Mouse (Mus musculus) R1 (cell line): Measurements from ENCODE around the gene Rilpl1.
"Not testable (repeated sequence)": the region's sequence is repeated elsewhere in the genome, so short reads cannot be mapped to it uniquely, and the experiment has no call there.

Experiments
- DNase-seq: peaks from one replicate; pipeline ENCODE4 v3.0.0-alpha.2; 2018; ENCODE audit warnings: low read depth, low spot score

Gene Rilpl1

GRCm38 (mm10) chr5:124529697-124530096 lies 1.5 kb downstream of the Rilpl1 start:
- DNase-seq: no peak

- no peak for DNase-seq
These were observed 2.0 kb downstream of the Rilpl1 start for GRCm38 (mm10) chr5:124529191-124529651.

GRCm38 (mm10) chr5:124528791-124529190 lies 2.4 kb downstream of the Rilpl1 start:
- DNase-seq: no peak

GRCm38 (mm10) chr5:124528351-124528750 lies 2.8 kb downstream of the Rilpl1 start:
- DNase-seq: no peak

GRCm38 (mm10) chr5:124524943-124525342 lies 6.2 kb downstream of the Rilpl1 start:
- DNase-seq: no peak

GRCm38 (mm10) chr5:124523032-124523431 lies 8.2 kb downstream of the Rilpl1 start:
- peak; percentile 63 for DNase-seq

- DNase-seq: no peak
These were observed 9.6 kb downstream of the Rilpl1 start for GRCm38 (mm10) chr5:124521588-124521987.

GRCm38 (mm10) chr5:124518648-124519047 lies 12.5 kb downstream of the Rilpl1 start:
- DNase-seq: no peak

GRCm38 (mm10) chr5:124515789-124516188 lies 15.4 kb downstream of the Rilpl1 start:
- no peak for DNase-seq

GRCm38 (mm10) chr5:124510536-124511050 lies 20.6 kb downstream of the Rilpl1 start:
- peak; percentile 62 for DNase-seq

- peak; percentile 73 for DNase-seq
These were observed 21.4 kb downstream of the Rilpl1 start for GRCm38 (mm10) chr5:124509742-124510237.

GRCm38 (mm10) chr5:124509200-124509599 lies 22.0 kb downstream of the Rilpl1 start:
- DNase-seq: no peak

- DNase-seq: no peak
These were observed 24.3 kb downstream of the Rilpl1 start for GRCm38 (mm10) chr5:124506731-124507359.

GRCm38 (mm10) chr5:124505235-124505634 lies 26.0 kb downstream of the Rilpl1 start:
- peak; percentile 56 for DNase-seq

GRCm38 (mm10) chr5:124503742-124504141 lies 27.4 kb downstream of the Rilpl1 start:
- DNase-seq: peak; percentile 54

GRCm38 (mm10) chr5:124501541-124501940 lies 29.6 kb downstream of the Rilpl1 start:
- no peak for DNase-seq

GRCm38 (mm10) chr5:124500573-124500972 lies 30.6 kb downstream of the Rilpl1 start:
- DNase-seq: peak; percentile 79

- not testable (repeated sequence) for DNase-seq
These were observed 31.2 kb downstream of the Rilpl1 start for GRCm38 (mm10) chr5:124500037-124500436.

- peak; percentile 50 for DNase-seq
These were observed 32.2 kb downstream of the Rilpl1 start for GRCm38 (mm10) chr5:124499001-124499400.

GRCm38 (mm10) chr5:124498221-124498876 lies 32.8 kb downstream of the Rilpl1 start:
- DNase-seq: no peak

GRCm38 (mm10) chr5:124496614-124497514 lies 34.3 kb downstream of the Rilpl1 start:
- DNase-seq: no peak

GRCm38 (mm10) chr5:124495547-124495946 lies 35.6 kb downstream of the Rilpl1 start:
- DNase-seq: no peak
